Mouse (Mus musculus) telencephalon, adult 2 months (tissue): ENCODE results near the gene Sphkap.

Source experiments
- DNase-seq: peaks from one replicate; pipeline ENCODE4 v3.0.0-alpha.2; 2011; ENCODE audit warnings: low read depth, low spot score

The Sphkap gene

GRCm38 (mm10) chr1:83408021-83408464, at the start of gene Sphkap:
Sphkap (minus strand) TSS chr1:83408200.
- no peak for DNase-seq

- DNase-seq = no peak
Measured at GRCm38 (mm10) chr1:83451291-83451690, 43.3 kb upstream of the Sphkap start.

GRCm38 (mm10) chr1:83440422-83440821, 32.4 kb upstream of the Sphkap start:
- DNase-seq = no peak

GRCm38 (mm10) chr1:83433932-83434331, 25.9 kb upstream of the Sphkap start:
- DNase-seq = no peak

GRCm38 (mm10) chr1:83429866-83430265, 21.9 kb upstream of the Sphkap start:
- no peak for DNase-seq

- no peak for DNase-seq
Measured at GRCm38 (mm10) chr1:83407616-83408015, 384 bp downstream of the Sphkap start.

GRCm38 (mm10) chr1:83406882-83407549, 984 bp downstream of the Sphkap start:
- no peak for DNase-seq

GRCm38 (mm10) chr1:83401079-83401478, 6.9 kb downstream of the Sphkap start:
- DNase-seq = peak; percentile 65

- DNase-seq = no peak
Measured at GRCm38 (mm10) chr1:83396284-83396683, 11.7 kb downstream of the Sphkap start.

GRCm38 (mm10) chr1:83395559-83395958, 12.4 kb downstream of the Sphkap start:
- peak; percentile 62 for DNase-seq

GRCm38 (mm10) chr1:83389419-83389818, 18.6 kb downstream of the Sphkap start:
- no peak for DNase-seq

GRCm38 (mm10) chr1:83377404-83377803, 30.6 kb downstream of the Sphkap start:
- no peak for DNase-seq

GRCm38 (mm10) chr1:83366456-83366855, 41.5 kb downstream of the Sphkap start:
- no peak for DNase-seq

- no peak for DNase-seq
Measured at GRCm38 (mm10) chr1:83362168-83362567, 45.8 kb downstream of the Sphkap start.

- DNase-seq = no peak
Measured at GRCm38 (mm10) chr1:83346453-83346852, 61.5 kb downstream of the Sphkap start.

GRCm38 (mm10) chr1:83345572-83345971, 62.4 kb downstream of the Sphkap start:
- no peak for DNase-seq

- no peak for DNase-seq
Measured at GRCm38 (mm10) chr1:83345069-83345468, 62.9 kb downstream of the Sphkap start.

GRCm38 (mm10) chr1:83342726-83343250, 65.2 kb downstream of the Sphkap start:
- DNase-seq = no peak

- DNase-seq = no peak
Measured at GRCm38 (mm10) chr1:83339358-83339757, 68.6 kb downstream of the Sphkap start.

GRCm38 (mm10) chr1:83316917-83317316, 91.1 kb downstream of the Sphkap start:
- DNase-seq = no peak

- DNase-seq = no peak
Measured at GRCm38 (mm10) chr1:83315146-83315545, 92.9 kb downstream of the Sphkap start.

- DNase-seq = no peak
Measured at GRCm38 (mm10) chr1:83311607-83312295, 96.2 kb downstream of the Sphkap start.
